Mouse (Mus musculus) erythroblast, adult 5-6 weeks (primary cell): ENCODE results near the gene Ift43. TPM values are rescaled to one million over a fixed set of nuclear protein-coding genes. Genes with fewer than 3 reads are reported as not detected.

ENCODE experiments used
- ATAC-seq: replicated peaks from 2 replicates; pipeline ENCODE4 v1.8.0; 2016; ENCODE audit warnings: moderate number of reproducible peaks, mild to moderate bottlenecking, moderate TSS enrichment, inconsistent platforms; ENCODE audit not compliant: poor library complexity, low FRiP score, severe bottlenecking
- total RNA-seq, 2 experiments: library from RNA; stranded (forward) in 1 of 2; stranded (reverse) in 1 of 2; fragments of 150-400 nt in 1 of 2; fragments of 200-764, 138-1000 nt in 1 of 2; gene quantifications; 2 replicates each; pipeline versions ENCODE4 v1.2.3 to v1.2.4; 2015 to 2017; ENCODE audit warnings: low replicate concordance in 2 of 2

The Ift43 gene
- total RNA-seq, 2 experiments from 2014 or later = not detected

DNA sequence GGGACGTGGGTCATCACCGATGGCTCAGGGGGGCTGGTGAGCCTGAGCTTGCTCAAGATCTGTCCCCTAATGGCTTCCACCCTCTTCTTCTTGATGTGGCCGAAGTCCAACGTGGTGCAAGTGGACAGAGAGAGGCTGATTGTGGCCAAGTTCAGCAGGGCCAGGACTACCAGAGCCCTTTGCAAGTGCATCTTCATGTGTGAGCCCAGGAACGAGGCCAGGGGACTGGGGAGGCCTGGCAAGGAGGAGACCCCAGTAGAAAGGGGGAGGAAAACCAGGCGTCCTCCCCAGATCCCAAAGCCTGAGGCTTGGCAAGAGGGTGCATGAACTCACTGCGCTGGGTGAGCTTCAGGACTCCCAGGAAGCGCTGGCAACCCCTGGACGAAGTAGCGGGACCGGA is 4.6 kb upstream of the Ift43 start:
- ATAC-seq = no peak

DNA sequence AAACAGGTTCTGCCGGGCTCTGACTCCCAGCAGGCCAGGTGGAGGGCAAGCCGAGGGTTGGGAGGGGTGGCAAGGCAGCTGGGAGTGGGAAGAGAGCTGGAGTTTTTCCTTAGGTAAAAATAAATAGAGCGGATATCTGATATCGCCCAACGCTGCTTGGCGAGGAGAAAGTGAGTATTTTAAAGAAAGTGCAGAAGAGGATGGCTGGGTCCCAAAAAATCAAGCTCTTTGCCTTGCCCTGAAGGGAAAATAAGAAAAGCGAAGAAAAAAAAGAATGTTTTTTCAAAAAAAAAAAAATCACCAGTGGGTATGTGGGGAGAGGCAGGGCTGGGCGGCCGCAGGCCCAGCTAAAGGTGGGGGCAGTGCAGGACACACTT is 4.2 kb upstream of the Ift43 start:
- no peak for ATAC-seq

DNA sequence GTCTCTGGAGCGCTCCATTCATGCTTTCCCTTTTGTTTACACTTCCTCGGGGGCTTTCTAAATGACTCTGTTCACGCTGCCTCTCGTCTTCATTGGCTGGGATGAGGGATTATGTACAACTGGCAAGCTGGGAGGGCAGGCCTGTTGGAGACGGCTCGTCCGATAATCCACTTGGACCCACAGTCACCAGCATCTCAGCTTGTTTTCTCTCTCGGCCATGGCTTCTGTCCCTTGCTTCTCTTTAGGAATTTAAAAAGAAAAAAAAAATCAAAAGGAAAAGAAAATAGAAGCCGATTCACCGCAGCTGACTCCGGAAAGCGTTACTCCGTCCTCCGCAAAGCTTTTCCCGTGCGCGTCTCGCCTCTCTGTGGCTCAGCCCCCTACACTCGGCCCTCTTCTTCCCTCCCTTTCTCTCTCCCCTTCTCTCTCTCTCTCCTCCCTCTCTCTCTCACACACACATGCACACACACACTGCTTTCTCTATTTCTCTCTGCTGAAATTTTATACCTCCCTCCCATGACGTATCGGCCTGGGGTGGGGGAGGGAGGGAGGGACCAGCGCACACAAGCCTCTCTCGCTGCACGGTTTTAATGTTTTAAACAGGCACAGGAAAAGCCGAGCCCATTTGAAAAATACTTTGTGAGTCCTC is 3.7 kb upstream of the Ift43 start, which contains the start of gene Tgfb3:
TSS of gene Tgfb3 (minus strand) at position 489 of the 649 bp plus-strand sequence.
- no peak for ATAC-seq

DNA sequence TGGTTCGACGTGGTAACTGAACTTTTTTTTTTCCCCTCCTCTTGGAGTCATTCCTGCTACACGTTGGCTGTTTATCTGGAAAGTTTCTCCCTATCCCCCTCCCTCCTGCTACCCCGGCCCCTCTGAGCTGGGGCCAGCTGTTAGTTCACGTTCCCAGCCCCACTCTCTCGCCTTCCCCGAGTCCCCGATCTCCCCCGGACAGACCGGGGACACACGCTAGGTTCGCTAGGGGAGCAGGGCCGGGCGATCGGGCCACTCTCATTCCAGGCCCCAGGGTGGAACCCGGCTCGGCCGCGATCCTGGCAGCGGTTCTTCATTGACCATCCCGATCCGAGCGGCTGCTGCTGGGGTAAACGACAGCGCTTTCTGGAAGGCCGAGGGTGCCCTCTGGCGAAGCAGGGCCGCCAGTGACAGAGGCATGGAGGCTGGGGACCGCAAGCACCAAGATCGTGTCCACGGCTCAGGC is 3.1 kb upstream of the Ift43 start:
- no peak for ATAC-seq

DNA sequence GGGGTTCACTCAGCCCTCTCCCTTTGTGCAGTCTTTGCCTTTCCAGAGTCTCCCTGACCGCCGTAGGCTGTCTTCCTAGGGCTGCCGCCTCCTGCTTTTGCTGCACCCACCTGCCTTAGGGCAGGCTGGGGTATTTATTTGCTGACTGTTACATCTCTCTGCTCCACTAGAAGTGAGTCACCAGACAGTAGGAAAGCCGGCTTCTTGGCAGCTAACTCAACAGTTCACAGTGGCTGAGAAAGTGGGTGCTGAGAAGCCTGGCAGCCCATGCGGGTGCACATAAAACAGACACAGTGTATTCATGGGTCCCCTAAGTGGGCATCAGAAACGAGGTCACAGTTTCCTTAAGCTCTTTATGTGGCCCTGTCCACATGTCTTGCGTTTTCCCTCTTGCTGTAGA is 3.5 kb downstream of the Ift43 start:
- no peak for ATAC-seq

DNA sequence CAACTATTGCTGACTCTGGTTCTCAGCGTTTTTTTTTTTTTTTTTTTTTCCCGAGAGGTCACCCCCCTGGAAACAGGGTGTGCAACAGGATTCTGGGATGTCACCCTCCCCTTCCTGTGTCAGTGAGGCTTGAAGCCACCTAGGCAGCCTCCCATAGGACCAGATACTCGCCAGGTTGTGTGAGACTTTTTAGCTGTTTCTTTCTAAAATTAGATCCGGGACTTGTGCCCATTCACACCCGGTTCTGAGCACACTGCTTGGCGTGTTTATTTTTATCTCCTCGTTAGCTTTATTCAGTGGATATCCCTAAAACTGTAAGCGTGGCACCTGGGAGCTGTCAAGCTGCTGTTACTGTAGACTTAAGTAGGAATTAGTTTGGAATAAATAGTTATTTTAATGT is 4.2 kb downstream of the Ift43 start:
- ATAC-seq = no peak

DNA sequence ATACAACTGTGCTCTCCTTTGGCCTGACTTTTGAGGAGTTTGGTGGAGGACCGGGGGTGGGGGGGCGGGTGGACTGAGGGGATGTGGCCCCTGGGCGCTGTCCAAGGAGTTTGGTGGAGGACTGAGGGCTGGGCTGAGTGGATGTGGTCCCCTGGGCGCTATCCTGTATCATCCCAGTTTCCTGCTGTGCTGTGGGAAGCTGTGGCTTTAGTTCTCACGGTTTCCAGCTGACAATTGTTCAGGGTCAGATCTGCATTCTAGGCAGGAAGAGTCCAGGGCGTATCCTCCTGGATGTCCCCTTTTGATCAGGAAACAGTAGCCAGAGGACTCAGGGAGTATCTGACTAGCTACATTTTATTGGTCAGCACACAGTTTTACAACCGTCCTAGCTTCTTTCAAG is 5.7 kb downstream of the Ift43 start:
- ATAC-seq = no peak

DNA sequence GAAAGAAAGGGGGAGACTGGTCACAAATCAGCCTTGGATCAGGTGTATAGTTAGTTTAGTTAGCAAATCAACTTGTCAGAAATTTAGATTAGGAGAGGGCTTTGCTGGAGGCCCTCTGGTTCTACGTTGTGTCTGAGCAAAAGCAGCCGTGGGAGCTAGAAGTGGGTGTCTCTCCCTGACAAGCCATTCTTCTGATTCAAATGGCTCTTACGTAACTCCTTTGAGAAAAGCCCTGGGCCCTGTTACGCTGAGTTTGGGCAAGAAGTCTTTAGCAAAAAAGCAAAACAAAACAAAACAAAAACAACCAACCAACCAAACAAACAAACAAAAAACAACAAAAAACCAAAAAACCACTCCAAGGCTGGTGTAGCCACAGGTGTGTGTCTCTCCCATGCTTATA is 8.4 kb downstream of the Ift43 start:
- no peak for ATAC-seq

DNA sequence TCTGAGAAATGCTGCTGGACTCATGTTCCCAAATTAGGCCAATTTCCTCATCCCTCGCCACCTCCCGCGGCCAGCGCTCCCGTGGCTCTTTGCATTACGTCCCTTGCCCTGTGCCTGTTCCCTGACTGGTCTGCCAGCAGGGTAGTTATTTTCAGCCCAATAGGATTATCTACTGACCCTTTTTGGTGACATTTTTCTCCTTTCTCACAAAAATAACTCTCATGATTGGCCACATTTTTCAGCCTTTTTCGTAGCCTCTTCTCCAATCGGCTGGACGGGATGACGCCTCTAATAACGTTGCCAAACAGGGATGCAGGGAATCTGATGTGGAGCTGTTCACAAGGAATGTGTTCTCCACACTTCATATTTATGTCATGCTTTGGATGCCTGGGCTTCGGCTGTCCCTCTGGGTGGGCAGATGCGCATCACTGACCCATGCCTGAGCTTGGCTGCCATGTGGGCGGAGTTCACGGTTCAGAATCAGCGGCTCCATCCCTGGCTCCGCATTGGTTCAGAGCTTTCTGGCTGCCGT is 9.3 kb downstream of the Ift43 start:
- ATAC-seq = no peak

DNA sequence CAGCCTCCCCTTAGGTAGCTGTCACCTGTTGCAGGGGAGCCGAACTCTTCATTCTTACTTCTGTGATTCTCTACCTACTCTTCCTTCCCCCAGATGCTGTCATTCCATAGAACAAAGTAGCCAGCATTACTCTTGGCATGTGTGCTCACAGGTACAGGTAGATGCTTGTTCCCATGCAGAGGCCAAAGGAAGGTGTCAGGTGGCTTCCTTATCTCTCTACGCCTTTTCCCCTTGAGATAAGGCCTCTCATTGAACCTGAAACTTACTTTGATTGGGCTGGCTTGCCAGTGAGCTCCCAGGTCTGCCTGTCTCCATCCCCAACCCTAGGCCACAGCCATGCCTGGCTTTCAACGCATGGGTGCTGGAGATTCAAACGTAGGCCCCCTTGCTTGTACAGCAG is 11.7 kb downstream of the Ift43 start:
- ATAC-seq = no peak

DNA sequence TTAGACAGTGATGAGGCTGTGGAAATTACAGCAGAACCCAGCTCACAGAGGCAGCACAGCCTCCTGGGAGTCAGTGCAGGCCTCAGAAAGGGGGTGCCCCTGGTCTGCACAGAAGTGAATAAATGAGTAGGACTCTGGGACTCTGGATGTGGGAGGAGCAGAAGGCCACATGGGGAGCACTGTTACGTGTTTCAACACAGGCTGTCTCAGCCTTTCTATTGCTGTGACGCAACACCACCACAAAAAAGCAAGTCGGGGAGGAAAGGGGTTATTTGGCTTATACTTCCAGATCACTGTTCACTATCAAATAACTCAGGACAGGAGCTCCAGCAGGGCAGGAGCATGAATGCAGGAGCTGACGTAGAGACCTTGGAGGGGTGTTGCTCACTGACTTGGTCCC is 13.5 kb downstream of the Ift43 start:
- ATAC-seq = no peak

DNA sequence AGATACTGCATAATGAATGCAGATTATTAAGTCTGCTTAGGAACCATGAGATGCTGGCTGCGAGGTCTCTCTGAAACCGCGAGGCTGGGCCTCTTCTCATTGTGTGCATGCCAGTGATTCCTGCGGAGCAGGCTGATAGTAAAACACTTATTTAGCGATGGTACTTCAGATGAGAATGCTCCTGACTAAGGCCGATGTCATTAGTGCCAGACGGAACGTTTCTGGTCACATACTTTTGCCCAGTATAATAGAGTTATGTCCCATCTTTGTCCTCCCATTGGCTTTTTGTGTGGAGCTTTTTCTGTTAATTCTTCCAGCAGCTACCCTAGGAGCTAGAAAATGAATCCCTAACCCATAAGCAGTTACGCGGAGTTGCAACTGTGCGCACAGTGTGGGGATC is 15.4 kb downstream of the Ift43 start:
- no peak for ATAC-seq

DNA sequence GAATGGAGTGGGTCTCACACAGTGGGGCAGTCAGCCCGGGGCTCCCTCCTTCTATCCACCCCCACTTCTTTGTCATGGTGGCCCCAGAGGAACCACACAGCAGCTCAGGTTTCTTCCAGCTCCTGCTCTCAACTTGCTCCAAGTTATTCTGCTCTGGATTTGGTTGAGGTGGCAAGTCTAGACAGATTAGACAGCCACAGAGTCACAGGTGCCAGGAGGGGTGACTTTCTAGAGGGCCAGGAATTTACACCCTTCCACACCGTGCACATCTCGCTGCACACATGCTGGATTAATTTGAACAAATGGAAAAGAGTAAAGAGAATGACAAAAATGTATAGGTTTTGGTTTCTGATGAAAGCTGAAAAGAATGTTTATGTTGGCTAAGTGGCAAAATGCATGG is 18.4 kb downstream of the Ift43 start:
- no peak for ATAC-seq

DNA sequence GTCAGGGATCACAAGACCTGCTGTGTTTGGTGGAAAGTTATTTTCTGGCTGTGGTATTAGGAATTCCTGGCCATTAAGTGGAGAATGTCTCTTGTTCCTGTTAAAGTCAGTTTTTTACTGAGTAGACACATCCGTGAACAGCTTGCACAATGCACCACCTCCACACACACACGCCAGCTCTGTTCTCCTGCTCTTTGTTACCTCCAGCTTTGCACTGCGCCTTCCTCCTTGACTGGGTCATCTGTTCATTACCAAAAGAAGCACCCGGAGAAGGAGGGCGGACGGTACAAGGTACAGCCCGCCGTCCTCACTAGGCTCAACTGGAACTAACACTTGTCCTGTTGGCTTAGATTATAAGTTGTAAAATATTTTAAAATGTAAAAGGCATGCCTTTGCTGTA is 20.3 kb downstream of the Ift43 start:
- ATAC-seq = no peak

DNA sequence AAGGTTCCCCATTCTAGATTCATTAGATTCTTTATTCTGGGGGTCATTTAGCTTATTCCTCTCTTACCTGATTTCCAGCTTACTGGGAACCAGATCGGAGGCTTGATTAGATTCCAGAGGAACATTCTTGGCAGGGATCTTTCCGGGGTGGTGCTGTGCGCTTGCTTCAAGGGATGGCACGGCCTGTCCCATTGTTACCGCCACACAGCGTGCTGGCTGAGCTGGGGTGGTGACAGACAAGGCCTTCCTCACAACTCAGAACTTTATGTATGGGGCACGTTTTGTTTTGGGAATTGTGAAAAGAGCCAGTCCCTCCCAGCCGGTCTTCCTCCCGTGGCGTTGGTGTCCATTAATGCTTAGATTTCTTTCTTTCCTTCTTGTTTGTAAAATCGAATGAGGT is 21.1 kb downstream of the Ift43 start:
- no peak for ATAC-seq

DNA sequence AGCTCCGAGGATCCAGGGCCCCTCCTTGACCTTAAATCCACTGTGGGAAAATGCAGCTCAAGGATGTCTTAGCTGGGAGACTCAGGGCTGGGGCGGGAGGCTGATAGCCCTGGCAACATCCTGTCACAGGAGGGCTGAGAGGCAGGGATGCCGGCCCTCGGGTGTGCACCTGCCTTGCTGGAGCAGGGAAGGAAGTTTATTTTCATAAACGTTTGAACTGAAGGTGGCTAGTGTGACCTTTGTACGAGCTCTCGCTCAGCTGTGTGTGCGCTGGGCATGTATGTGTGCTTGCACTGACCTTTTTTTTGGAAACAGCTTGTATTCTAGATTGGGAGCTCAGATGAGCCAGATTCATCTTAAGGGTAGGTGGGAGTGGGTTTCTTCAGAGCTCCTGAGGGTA is 21.5 kb downstream of the Ift43 start:
- ATAC-seq = no peak

DNA sequence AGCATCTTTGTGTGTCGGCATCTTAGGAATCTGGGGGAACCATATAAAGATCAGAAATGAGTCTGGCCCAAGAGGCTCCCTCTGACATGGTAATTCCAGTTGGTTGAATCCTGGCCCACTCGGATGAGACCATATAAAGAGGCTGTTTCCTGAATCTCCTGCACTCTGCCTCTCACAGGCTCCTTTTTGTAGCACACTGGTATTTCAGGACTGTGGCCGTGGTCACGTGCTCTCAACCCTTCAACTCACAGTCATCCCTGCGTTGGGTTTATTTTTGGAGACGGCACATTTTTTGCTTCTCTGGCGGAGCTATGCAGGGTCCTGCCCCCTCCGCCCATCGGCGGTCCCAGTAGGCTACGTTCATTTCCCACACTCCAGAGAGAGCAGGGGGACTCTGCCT is 22.0 kb downstream of the Ift43 start:
- ATAC-seq = no peak

DNA sequence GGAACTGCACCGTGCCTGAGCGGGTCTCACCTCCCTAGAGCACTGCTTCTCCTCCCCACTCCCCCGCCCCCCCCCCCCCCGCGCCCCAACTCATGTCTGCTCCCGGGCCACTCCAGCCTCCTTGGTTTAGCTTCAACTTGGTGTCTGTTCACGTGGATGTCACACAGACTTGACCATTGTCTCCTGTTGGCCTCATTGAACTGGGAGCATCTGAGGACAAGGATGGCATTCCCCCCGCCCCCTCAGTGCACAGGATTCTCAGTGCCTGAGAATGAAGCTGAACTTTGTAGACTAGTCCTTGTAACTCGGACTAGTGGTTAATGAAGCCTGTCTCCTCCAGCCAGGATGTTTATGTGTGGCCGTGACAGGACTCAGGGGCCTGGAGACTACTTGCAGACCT is 23.2 kb downstream of the Ift43 start:
- no peak for ATAC-seq

DNA sequence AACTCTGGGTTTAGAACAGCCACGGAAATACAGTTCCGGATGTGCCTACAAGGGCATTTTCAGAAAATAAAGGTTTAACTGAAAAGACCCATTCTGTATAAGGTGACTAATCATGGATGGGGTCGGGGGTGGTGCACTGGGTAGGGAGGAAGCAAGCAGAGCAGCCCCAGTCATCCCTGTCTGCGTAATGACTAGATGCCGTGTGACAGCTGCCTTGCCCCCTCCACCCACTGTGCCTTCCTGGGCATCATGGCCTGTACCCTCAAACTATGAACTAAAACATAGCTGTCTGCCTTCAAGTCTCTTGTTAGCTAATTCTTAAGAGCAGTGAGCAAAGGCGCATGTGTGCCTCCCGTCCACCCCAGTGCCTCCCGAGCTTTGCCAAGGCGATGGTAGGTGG is 23.7 kb downstream of the Ift43 start:
- no peak for ATAC-seq

DNA sequence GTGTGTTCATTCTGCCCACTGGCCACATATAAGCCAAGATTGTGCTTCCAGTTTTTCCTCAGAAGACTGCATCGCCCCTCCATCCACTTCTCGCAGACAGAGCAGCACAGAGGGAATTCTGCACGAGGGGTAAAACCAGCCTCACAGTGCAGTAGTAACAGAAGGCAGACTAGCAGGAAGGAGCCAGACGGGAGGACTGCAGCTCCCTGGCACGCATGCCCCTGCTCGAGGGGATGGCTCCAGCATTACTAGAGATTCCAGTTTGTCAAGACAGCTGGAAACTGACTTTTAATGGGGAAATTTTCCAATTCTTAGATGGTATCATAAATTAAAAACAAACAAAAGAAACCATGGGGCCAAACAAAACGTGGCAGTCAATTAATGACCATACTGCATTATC is 25.3 kb downstream of the Ift43 start:
- ATAC-seq = no peak

DNA sequence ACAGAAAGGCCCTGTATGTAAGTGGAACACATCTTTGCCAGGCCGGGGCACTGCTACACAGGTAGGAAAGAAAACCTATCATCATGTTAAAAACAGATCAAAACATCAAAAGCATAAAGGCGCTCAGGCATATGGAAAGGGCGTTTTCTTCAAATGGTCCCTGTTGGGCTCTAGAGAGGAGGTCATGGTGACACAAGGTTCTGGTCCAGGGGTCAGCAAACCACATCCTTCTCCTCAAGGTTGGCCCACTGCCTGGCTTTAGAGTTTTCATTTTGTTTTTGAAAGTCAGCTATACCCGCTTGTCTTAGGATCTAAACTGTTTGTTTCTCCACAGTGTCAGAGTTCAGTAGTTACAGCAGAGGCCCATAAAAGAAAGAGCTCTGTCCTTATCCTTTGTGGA is 27.2 kb downstream of the Ift43 start:
- no peak for ATAC-seq

DNA sequence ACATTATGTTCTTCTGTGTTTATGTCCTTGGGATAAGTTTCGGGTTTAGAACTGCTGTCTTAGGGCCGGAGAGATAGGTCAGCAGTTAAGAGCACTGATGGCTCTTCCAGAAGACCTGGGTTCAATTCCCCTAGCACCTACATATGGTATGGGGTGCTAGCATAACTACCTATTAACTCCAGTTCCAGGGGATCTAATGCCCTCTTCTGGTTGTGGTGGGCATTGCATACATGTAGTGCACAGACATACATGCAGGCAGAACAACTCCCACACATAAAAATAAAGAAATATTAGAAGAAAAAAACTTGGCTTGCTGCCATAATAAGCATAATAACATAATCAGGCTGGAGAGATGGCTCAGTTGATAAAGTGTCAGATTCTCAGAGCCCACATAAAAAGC is 28.3 kb downstream of the Ift43 start:
- ATAC-seq = no peak
